Mouse (Mus musculus): ENCODE measurements at regions not wholly inside any gene's neighbourhood (a gene's known extent, or its start where the extent isn't known, plus 50 kb on each side); places are given as distances from the start of the nearest gene placed in this dataset.
A peak's percentile ranks its signal among the peaks of the same experiment; 100 is the strongest.

DNA sequence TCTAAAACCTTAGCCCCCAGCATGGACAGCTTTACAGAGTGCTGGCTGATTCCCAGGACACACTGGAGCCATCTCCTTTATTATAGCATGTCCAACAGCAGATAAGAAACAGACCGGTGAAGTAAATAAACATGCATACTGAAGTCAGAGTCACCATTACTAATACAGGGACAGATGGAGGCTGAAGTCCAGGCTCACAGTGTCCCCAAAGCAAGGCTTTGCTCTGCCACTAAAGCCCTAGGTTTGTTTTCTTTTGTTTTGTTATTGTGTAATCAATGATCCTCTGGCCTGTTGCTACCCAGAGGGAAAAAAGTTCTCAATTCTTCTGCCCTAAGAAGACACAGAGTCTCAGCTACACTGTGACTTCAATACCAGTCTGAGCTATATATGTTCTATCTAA is 56.2 kb upstream of the Nt5e start:
- no peaks in the 10 kb centered on the region for H3K36me3 ChIP-seq
- H3K4me2 ChIP-seq = no peak overlapping the region
- no peaks in the 10 kb centered on the region for H3K9me3 ChIP-seq
- H3K4me1 ChIP-seq = peaks cover 17% of the 10 kb centered on the region
- H3K9ac ChIP-seq = no peak overlapping the region
- no peak overlapping the region for H3K27ac ChIP-seq (replicated peaks)
- no peak overlapping the region for H3K4me3 ChIP-seq
- ATAC-seq (ENCODE audit: extremely low read depth, insufficient number of reproducible peaks, low FRiP score, low TSS enrichment) = no peak
- WGBS = 43% methylated on average over 1 of the region's 1 CpGs
- H3K27me3 ChIP-seq (replicated peaks) = no peaks in the 10 kb centered on the region

DNA sequence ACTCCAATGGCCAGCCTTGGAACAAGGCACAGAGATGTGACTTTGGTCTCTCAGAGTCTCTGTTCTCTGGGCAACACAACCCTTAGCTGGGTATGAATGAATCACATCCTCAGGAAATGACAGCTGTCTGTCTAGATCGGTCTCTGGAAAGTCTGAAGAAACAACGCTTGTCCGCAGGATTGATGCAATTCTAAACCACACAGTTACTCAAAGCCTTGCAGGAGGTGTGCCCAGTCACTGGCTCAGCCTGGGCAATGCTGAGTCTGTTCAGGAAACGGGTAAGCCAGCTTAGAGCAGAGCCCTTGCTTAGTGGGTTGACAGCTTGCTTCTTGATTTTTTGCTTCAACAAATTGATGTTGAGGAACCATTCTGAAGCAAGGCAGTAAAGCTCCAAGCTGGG is 53.7 kb upstream of the Nt5e start:
- no peaks in the 10 kb centered on the region for H3K27me3 ChIP-seq (replicated peaks)
- no peaks in the 10 kb centered on the region for H3K9me3 ChIP-seq
- H3K4me2 ChIP-seq = no peak overlapping the region
- peaks cover 40% of the 10 kb centered on the region for H3K4me1 ChIP-seq
- H3K9ac ChIP-seq = no peak overlapping the region
- no peaks in the 10 kb centered on the region for H3K36me3 ChIP-seq
- WGBS = 59% methylated on average over 4 of the region's 4 CpGs
- H3K4me3 ChIP-seq = no peak overlapping the region
- no peak for ATAC-seq (ENCODE audit: extremely low read depth, insufficient number of reproducible peaks, low FRiP score, low TSS enrichment)
- H3K27ac ChIP-seq (replicated peaks) = peak overlapping the region; percentile 54; the same call in 1 of the 2 replicates

DNA sequence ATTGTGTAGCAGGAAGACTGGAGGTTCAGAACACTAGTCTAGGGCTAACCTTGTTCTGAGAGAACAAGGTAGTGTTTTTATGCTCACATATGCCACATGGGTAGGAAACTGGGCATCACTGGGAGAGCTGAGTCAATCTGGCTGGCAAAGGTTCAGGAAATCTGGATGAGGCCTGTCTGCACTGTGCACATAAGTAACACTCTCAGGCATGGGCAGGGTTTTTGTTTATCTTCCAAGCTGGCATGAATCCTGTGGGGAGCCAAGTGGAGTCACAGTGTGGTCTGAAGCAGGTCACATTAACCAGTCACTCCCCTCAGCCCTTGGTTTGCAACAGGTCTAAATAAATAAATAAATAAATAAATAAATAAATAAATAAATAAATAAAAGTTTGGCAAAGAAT is 53.0 kb upstream of the Nt5e start:
- Histone ChIP-seq H3K36me3 (no peaks in the 10 kb centered on the region), H3K4me2 (no peak overlapping the region), H3K27me3 (replicated peaks) (no peaks in the 10 kb centered on the region), H3K9ac (no peak overlapping the region), H3K27ac (replicated peaks) (peak overlapping the region; percentile 54), H3K4me3 (no peak overlapping the region), H3K9me3 (no peaks in the 10 kb centered on the region), H3K4me1 (peaks cover 41% of the 10 kb centered on the region)
- peak; percentile 59; the same call in 1 of the 2 replicates for ATAC-seq (ENCODE audit: extremely low read depth, insufficient number of reproducible peaks, low FRiP score, low TSS enrichment)

DNA sequence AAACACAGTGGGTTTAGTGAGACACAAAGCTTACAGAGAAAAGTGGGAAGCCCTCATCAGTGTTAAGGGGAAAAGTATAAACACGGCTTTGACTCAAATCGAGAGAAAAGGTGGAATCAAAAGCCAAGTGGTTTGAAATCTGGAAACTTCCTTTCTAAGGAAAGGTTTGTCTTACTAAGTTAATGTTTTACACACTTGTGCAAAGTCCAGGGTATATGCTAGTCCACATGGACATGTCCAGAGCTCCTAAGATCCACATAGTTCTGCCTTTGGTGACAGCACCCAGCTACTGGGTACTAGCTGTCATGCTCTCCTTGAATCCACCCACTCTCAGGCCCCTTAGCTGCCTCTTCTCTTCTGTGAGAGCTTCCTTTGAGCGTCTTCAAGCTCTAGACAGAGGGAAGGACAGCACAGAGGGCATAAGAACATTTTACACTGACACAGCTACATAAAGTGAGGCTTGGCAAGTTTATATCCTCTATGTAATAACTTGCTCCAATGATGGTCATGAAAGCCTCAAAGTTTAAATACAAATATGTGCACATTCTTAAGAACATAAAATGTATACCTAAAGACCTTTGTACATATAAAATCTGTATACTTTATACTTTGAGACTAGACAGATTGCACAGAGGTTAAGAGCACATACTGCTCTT is 52.2 kb upstream of the Nt5e start:
- peak overlapping the region; percentile 54; the same call in 1 of the 2 replicates for H3K27ac ChIP-seq (replicated peaks)
- no peaks in the 10 kb centered on the region for H3K36me3 ChIP-seq
- 69% methylated on average over 3 of the region's 3 CpGs for WGBS
- H3K27me3 ChIP-seq (replicated peaks) = no peaks in the 10 kb centered on the region
- peaks cover 45% of the 10 kb centered on the region for H3K4me1 ChIP-seq
- ATAC-seq (ENCODE audit: extremely low read depth, insufficient number of reproducible peaks, low FRiP score, low TSS enrichment) = no peak
- H3K4me3 ChIP-seq = no peak overlapping the region
- no peak overlapping the region for H3K4me2 ChIP-seq
- H3K9ac ChIP-seq = no peak overlapping the region
- H3K9me3 ChIP-seq = no peaks in the 10 kb centered on the region

DNA sequence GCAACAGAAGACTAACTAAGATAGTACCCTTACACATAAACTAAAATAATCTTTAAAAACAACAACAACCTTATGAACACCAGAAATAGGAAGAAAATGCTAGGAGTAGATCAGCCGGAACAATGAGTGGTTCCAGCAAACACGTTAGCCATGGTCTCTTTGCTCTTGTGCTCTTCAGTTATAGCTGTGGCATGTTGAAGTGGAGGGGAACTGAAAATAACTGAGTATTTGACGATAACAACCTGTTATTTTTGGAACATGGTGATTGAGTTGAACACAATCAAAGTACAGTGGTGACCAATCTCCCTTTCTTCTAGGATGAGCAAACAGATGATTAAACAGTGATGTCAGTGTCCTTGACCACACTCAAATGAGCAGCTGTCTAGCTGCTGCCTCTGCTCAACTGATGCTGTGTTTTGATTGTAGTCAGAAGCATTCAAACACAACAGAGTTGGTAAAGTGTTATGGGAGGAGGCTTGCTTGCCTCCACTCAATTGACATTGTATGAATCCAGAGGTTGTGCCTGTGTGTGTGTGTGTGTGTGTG is 50.9 kb upstream of the Nt5e start:
- H3K4me3 ChIP-seq = no peak overlapping the region
- no peaks in the 10 kb centered on the region for H3K27me3 ChIP-seq (replicated peaks)
- H3K4me2 ChIP-seq = peak overlapping the region; percentile 18; the same call in 1 of the 2 replicates
- no peaks in the 10 kb centered on the region for H3K36me3 ChIP-seq
- WGBS = 28% methylated on average over 3 of the region's 3 CpGs
- peaks cover 46% of the 10 kb centered on the region for H3K4me1 ChIP-seq
- H3K9ac ChIP-seq = no peak overlapping the region
- H3K27ac ChIP-seq (replicated peaks) = peak overlapping the region; percentile 80
- H3K9me3 ChIP-seq = no peaks in the 10 kb centered on the region
- ATAC-seq (ENCODE audit: extremely low read depth, insufficient number of reproducible peaks, low FRiP score, low TSS enrichment) = no peak

DNA sequence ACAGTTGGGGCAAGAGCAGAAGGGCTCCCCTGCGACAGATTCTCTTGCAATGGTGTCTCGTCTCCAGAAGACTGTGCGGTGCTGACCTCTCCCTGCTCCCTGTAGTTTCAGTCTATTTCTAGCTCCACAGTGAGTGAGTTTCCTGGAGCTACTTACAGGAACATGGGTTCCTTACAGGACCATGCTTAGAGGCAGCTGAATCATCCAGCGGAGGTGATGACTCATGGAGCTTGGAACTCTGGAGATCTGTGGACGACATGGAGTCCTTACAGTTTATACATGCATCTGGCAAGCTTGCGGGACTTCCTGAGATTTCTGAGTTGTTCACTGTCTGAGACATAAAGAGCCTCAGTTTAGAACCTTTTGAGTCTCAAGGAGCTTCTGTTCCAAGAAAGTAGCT is 50.0 kb upstream of the Nt5e start:
- H3K9me3 ChIP-seq = no peaks in the 10 kb centered on the region
- WGBS = 54% methylated on average over 6 of the region's 6 CpGs
- no peaks in the 10 kb centered on the region for H3K27me3 ChIP-seq (replicated peaks)
- H3K4me3 ChIP-seq = no peak overlapping the region
- peak overlapping the region; percentile 80 for H3K27ac ChIP-seq (replicated peaks)
- no peak overlapping the region for H3K9ac ChIP-seq
- H3K4me1 ChIP-seq = peaks cover 46% of the 10 kb centered on the region
- H3K36me3 ChIP-seq = no peaks in the 10 kb centered on the region
- no peak for ATAC-seq (ENCODE audit: extremely low read depth, insufficient number of reproducible peaks, low FRiP score, low TSS enrichment)
- no peak overlapping the region for H3K4me2 ChIP-seq

Data from heart, embryonic 13.5 days (tissue).